Mouse (Mus musculus) hematopoietic multipotent progenitor cell, adult 10-12 weeks (in vitro differentiated cells): ENCODE data around the gene Vps35l. TPM values are rescaled to one million over a fixed set of nuclear protein-coding genes. Genes with fewer than 3 reads are reported as not detected.

Experiments
- polyA plus RNA-seq: library from polyadenylated mRNA; stranded (reverse); fragments of >175 nt; gene quantifications from 2 replicates; pipeline ENCODE4 v1.2.3, GENCODE M21; 2012; ENCODE audit warnings: low replicate concordance

The Vps35l gene
- 8.9 and 18.0 TPM in 2 replicates for polyA plus RNA-seq

GRCm38 (mm10) chr7:118739975-118740531, at the start of gene Vps35l:
TSS of gene Vps35l (plus strand) at chr7:118740226.

GRCm38 (mm10) chr7:118705101-118705961, 34.7 kb upstream of the Vps35l start, which contains the start of gene Gde1:
TSS of gene Gde1 (minus strand) at chr7:118705778.

GRCm38 (mm10) chr7:118712228-118713173, 27.5 kb upstream of the Vps35l start, which contains the start of gene Ccp110:
TSS of gene Ccp110 (plus strand) at chr7:118712552.

GRCm38 (mm10) chr7:118855171-118855876, 115.3 kb downstream of the Vps35l start, which contains the start of gene Iqck:
TSS of gene Iqck (plus strand) at chr7:118855752.

GRCm38 (mm10) chr7:118855877-118856304, 115.9 kb downstream of the Vps35l start, which contains the start of gene Knop1:
TSS of gene Knop1 (minus strand) at chr7:118856254.

Other genes starting within 250 kb of the Vps35l start
- gene Itpripl2, start 248.3 kb upstream of the Vps35l start, polyA plus RNA-seq = 7.3 and 22.0 TPM in 2 replicates
- 4.9 and 8.4 TPM in 2 replicates for gene Coq7, start 206.9 kb upstream of the Vps35l start, polyA plus RNA-seq
- 0.03 TPM in 1 of 2 replicates, not detected in the other for gene Tmc7, start 155.5 kb upstream of the Vps35l start, polyA plus RNA-seq
- gene Tmc5, start 142.9 kb upstream of the Vps35l start, polyA plus RNA-seq = not detected in 2 replicates
- gene Gde1, start 34.4 kb upstream of the Vps35l start, polyA plus RNA-seq = 28.0 and 36.3 TPM in 2 replicates
- gene Ccp110, start 27.7 kb upstream of the Vps35l start, polyA plus RNA-seq = 0.33 and 0.94 TPM in 2 replicates
- gene Iqck, start 115.5 kb downstream of the Vps35l start, polyA plus RNA-seq = 0.15 and 0.17 TPM in 2 replicates
- gene Knop1, start 116.0 kb downstream of the Vps35l start, polyA plus RNA-seq = 3.2 and 8.5 TPM in 2 replicates